Mouse (Mus musculus) brain, adult 10 weeks (tissue): ENCODE measurements around the gene Il10. TPM values are rescaled to one million over a fixed set of nuclear protein-coding genes. Genes with fewer than 3 reads are reported as not detected.

ENCODE experiments used
- polyA plus RNA-seq: library from polyadenylated mRNA; stranded (reverse); fragments of 350-450 nt; fragmentation: Illumina TruSeq; extraction: RNeasy Lipid Tissue Mini Kit (QIAGEN cat#74804); gene quantifications from one replicate; pipeline ENCODE4 v1.2.3, GENCODE M21; 2015; ENCODE audit warnings: low read depth, low replicate concordance

Il10 gene
- polyA plus RNA-seq = not detected

DNA sequence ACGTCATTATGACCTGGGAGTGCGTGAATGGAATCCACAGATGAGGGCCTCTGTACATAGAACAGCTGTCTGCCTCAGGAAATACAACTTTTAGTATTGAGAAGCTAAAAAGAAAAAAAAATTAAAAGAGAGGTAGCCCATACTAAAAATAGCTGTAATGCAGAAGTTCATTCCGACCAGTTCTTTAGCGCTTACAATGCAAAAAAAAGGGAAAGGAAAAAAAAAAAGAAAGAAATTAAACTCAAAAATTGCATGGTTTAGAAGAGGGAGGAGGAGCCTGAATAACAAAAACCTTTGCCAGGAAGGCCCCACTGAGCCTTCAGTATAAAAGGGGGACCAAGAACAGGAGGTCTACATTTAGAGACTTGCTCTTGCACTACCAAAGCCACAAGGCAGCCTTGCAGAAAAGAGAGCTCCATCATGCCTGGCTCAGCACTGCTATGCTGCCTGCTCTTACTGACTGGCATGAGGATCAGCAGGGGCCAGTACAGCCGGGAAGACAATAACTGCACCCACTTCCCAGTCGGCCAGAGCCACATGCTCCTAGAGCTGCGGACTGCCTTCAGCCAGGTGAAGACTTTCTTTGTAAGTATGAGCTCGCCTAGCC, at the start of gene Il10:
Gene Il10, plus strand, starts transcription at position 354 of the 607 bp plus-strand sequence.

Other genes starting within 250 kb of the Il10 start
- gene Fcamr, start 218.9 kb upstream of the Il10 start, polyA plus RNA-seq = not detected
- 0.15 TPM for gene Pigr, start 193.2 kb upstream of the Il10 start, polyA plus RNA-seq
- gene Fcmr, start 154.2 kb upstream of the Il10 start, polyA plus RNA-seq = not detected
- gene Il24, start 132.4 kb upstream of the Il10 start, polyA plus RNA-seq = not detected
- not detected for gene Il20, start 108.4 kb upstream of the Il10 start, polyA plus RNA-seq
- gene Il19, start 79.7 kb upstream of the Il10 start, polyA plus RNA-seq = not detected
- 22.7 TPM for gene Mapkapk2, start 78.0 kb downstream of the Il10 start, polyA plus RNA-seq
- 10.5 TPM for gene Dyrk3, start 118.5 kb downstream of the Il10 start, polyA plus RNA-seq
- 42.5 TPM for gene Eif2d, start 133.3 kb downstream of the Il10 start, polyA plus RNA-seq
- 19.3 TPM for gene Rassf5, start 225.4 kb downstream of the Il10 start, polyA plus RNA-seq